Mouse (Mus musculus) testis, adult 2 months (tissue): ENCODE results near the gene Acsl6. TPM values are rescaled to one million over a fixed set of nuclear protein-coding genes. Genes with fewer than 3 reads are reported as not detected.

ENCODE experiments used
- H3K27ac ChIP-seq: fragments of 200-500 bp; 2 replicates; pipeline ENCODE4 v1.5.1; 2012; ENCODE audit warnings: low read depth, low read length; ENCODE audit not compliant: control insufficient read depth, insufficient read depth
- H3K27me3 ChIP-seq: fragments of 200-500 bp; 2 replicates; pipeline ENCODE4 v1.6.1; 2012; ENCODE audit warnings: mild to moderate bottlenecking, low read length, moderate library complexity; ENCODE audit not compliant: control insufficient read depth, insufficient read depth
- H3K36me3 ChIP-seq: fragments of 200-500 bp; 2 replicates; pipeline ENCODE4 v1.6.1; 2012; ENCODE audit warnings: mild to moderate bottlenecking, low read length; ENCODE audit not compliant: control insufficient read depth, insufficient read depth
- H3K4me1 ChIP-seq: fragments of 200-500 bp; 2 replicates; pipeline ENCODE4 v1.6.1; 2012; ENCODE audit warnings: low read length; ENCODE audit not compliant: control insufficient read depth, insufficient read depth
- H3K4me3 ChIP-seq: fragments of 200-500 bp; 2 replicates; pipeline ENCODE4 v1.5.1; 2012; ENCODE audit warnings: low read depth, mild to moderate bottlenecking, low read length, moderate library complexity, mixed read lengths; ENCODE audit not compliant: control insufficient read depth
- CTCF ChIP-seq: fragments of 200-500 bp; IDR thresholded peaks from 2 replicates; pipeline ENCODE4 v1.5.1; 2012; ENCODE audit warnings: low read depth, mild to moderate bottlenecking, inconsistent platforms, low read length, moderate library complexity; ENCODE audit not compliant: control insufficient read depth, insufficient read depth, insufficient replicate concordance
- POLR2A ChIP-seq: fragments of 200-500 bp; IDR thresholded peaks from 2 replicates; pipeline ENCODE4 v1.6.1; 2012; ENCODE audit warnings: low read depth, mild to moderate bottlenecking, inconsistent platforms, low read length, moderate library complexity; ENCODE audit not compliant: control insufficient read depth
- polyA plus RNA-seq: library from polyadenylated mRNA; depleted of rRNA; stranded (reverse); fragments of >200 nt; gene quantifications from 2 replicates; pipeline ENCODE4 v1.2.3, GENCODE M21; 2012; rRNA removed

Acsl6 gene
- polyA plus RNA-seq = 66.4 and 84.2 TPM in 2 replicates

- Histone ChIP-seq H3K27ac (peak within 1 kb of the TSS; percentile 72), H3K27me3 (no peaks in the 10 kb centered on the region), H3K4me3 (peak within 1 kb of the TSS; percentile 91), H3K36me3 (no peaks in the 10 kb centered on the region), H3K4me1 (peaks cover 17% of the 10 kb centered on the region)
- peak; percentile 53 for TF ChIP-seq POLR2A
- no peak for TF ChIP-seq CTCF
Observed at GRCm38 (mm10) chr11:54303728-54304470, at the start of gene Acsl6. TSS of gene Acsl6 (plus strand) at chr11:54303798.

- no peak; the same call in 1 of the 2 replicates for TF ChIP-seq CTCF
- TF ChIP-seq POLR2A = no peak
- H3K4me3 ChIP-seq = peak overlapping the region; percentile 17; the same call in 1 of the 2 replicates
- no peak overlapping the region for H3K27ac ChIP-seq
- no peaks in the 10 kb centered on the region for H3K36me3 ChIP-seq
- no peaks in the 10 kb centered on the region for H3K4me1 ChIP-seq
- H3K27me3 ChIP-seq = no peaks in the 10 kb centered on the region
Observed at GRCm38 (mm10) chr11:54254114-54254513, 49.5 kb upstream of the Acsl6 start.

- no peaks in the 10 kb centered on the region for H3K27me3 ChIP-seq
- H3K4me1 ChIP-seq = no peaks in the 10 kb centered on the region
- H3K36me3 ChIP-seq = no peaks in the 10 kb centered on the region
- H3K4me3 ChIP-seq = no peak overlapping the region
- TF ChIP-seq CTCF (peak; percentile 61; the same call in 1 of the 2 replicates), POLR2A (no peak)
- no peak overlapping the region for H3K27ac ChIP-seq
Observed at GRCm38 (mm10) chr11:54256624-54257376, 46.8 kb upstream of the Acsl6 start.

GRCm38 (mm10) chr11:54263405-54264031 lies 40.1 kb upstream of the Acsl6 start:
- H3K27ac ChIP-seq = no peak overlapping the region
- H3K4me3 ChIP-seq = no peak overlapping the region
- no peak for TF ChIP-seq POLR2A
- no peak for TF ChIP-seq CTCF
- H3K27me3 ChIP-seq = no peaks in the 10 kb centered on the region
- H3K4me1 ChIP-seq = no peaks in the 10 kb centered on the region
- no peaks in the 10 kb centered on the region for H3K36me3 ChIP-seq

- TF ChIP-seq CTCF = no peak
- TF ChIP-seq POLR2A = no peak
- no peak overlapping the region for H3K27ac ChIP-seq
- no peaks in the 10 kb centered on the region for H3K36me3 ChIP-seq
- no peak overlapping the region for H3K4me3 ChIP-seq
- H3K27me3 ChIP-seq = no peaks in the 10 kb centered on the region
- H3K4me1 ChIP-seq = no peaks in the 10 kb centered on the region
Observed at GRCm38 (mm10) chr11:54264542-54264941, 39.1 kb upstream of the Acsl6 start.

GRCm38 (mm10) chr11:54267177-54267576 lies 36.4 kb upstream of the Acsl6 start, which contains the start of gene Il3:
TSS of gene Il3 (minus strand) at chr11:54267277.
- H3K36me3 ChIP-seq = no peaks in the 10 kb centered on the region
- TF ChIP-seq CTCF (no peak), POLR2A (no peak)
- H3K4me1 ChIP-seq = no peaks in the 10 kb centered on the region; the same call in 1 of the 2 replicates
- H3K27ac ChIP-seq = no peak within 1 kb of the TSS
- no peak within 1 kb of the TSS for H3K4me3 ChIP-seq
- no peaks in the 10 kb centered on the region for H3K27me3 ChIP-seq
